Mouse (Mus musculus): ENCODE measurements around the gene Dennd5b. TPM values are rescaled to one million over a fixed set of nuclear protein-coding genes. Genes with fewer than 3 reads are reported as not detected.
A peak's percentile ranks its signal among the peaks of the same experiment; 100 is the strongest.

Gene Dennd5b
- 8.0 and 9.1 TPM in 2 replicates for polyA plus RNA-seq (2012; rRNA removed)

DNA sequence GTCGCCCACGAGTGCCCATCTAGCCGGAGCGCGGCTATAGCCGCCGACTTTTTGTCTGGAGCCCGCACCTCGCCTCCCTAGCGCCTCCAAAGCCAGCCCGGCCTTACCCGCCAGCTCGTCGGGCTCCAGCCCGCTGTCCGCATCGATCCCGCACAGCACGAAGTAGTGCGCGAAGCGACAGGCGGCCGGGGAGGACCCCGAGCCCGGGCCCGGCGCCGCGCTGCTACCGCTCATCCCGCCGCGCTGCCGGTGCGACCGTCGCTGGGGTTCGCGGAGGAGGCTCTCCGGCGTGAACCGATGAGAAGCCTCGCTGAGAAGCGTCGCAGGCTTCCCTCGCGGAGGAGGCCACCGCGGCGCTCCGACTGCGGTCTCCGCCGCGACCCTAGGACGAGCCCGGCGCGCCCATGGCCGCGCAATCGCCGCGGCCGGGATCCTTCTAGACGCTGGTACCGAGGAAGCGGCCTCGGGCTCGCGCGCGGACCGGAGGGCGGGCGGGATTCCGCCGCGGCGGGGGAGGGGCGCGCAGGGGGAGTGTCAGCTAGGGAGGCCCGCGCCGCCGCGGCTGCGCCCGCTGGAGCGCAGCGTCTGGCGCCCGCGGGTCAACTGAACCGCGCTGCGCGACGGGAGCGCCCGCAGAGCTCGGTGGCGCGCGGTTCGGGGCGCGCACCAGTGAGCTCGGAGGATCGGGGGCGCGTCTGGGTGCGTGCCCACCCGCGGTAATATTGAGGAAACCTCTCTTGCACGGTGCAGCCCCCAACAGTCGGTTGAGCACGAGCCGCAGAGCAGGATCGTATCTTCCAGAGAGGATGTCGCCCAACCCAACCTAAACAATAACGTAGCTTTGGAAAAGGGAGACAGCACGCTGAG, at the start of gene Dennd5b:
Gene Dennd5b, minus strand, starts transcription at position 605 of the 867 bp plus-strand sequence.
- Histone ChIP-seq H3K27me3 (ENCODE audit: control insufficient read depth, insufficient read depth, low read length) (no peaks in the 10 kb centered on the region), H3K4me3 (ENCODE audit: control insufficient read depth, low read depth, low read length) (peak within 1 kb of the TSS; percentile 88), H3K4me1 (ENCODE audit: control insufficient read depth, insufficient read depth, low read length) (no peaks in the 10 kb centered on the region; the same call in 1 of the 2 replicates), H3K36me3 (ENCODE audit: control insufficient read depth, insufficient read depth, low read length) (no peaks in the 10 kb centered on the region), H3K27ac (ENCODE audit: control insufficient read depth, insufficient read depth, low read depth, low read length) (peak within 1 kb of the TSS; percentile 93)
- peak; percentile 67 for TF ChIP-seq POLR2A (IDR thresholded peaks at IDR 0.05; ENCODE audit: control insufficient read depth, low read depth, low read length)
- no peak for TF ChIP-seq CTCF (IDR thresholded peaks at IDR 0.05; ENCODE audit: control insufficient read depth, insufficient read depth, insufficient replicate concordance, low read depth, low read length)

DNA sequence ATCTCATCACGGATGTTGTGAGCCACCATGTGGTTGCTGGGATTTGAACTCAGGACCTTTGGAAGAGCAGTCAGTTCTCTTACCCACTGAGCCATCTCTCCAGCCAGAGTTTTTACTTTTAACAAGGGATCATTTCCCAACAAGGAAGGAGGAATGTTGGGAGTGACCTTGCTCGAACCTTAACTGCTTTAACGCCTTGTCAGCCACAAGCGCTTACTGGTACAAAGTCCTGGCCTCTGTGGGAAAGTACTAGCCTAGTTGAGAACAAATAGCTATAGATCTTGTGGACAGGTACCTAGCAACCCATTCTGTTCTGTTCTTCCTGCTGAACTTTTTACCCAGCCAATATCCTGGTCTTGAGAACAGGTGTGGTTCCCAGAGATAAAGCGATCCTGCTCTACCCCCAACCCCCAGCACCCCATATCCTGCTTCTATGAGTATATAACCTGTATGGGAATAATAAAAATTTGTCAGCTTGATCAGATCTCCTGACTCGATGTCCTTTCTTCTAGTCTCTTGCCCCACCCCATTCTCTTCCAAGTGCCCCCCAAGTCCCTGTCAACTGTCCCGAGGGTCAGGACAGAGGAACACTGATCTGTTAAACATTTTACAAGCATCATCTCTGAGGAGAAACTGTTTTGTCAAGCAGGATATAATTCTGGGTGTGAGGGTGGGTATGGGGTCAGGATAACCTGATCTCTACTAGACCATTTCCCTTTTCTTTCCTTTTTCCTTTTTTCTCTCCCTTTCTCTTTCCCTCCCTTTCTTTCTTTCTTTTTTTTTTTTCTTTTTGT, 47.2 kb upstream of the Dennd5b start:
- Histone ChIP-seq H3K36me3 (ENCODE audit: control insufficient read depth, insufficient read depth, low read length) (no peaks in the 10 kb centered on the region), H3K27me3 (ENCODE audit: control insufficient read depth, insufficient read depth, low read length) (no peaks in the 10 kb centered on the region), H3K4me1 (ENCODE audit: control insufficient read depth, insufficient read depth, low read length) (no peaks in the 10 kb centered on the region), H3K4me3 (ENCODE audit: control insufficient read depth, low read depth, low read length) (no peak overlapping the region), H3K27ac (ENCODE audit: control insufficient read depth, insufficient read depth, low read depth, low read length) (no peak overlapping the region)
- no peak for TF ChIP-seq CTCF (IDR thresholded peaks at IDR 0.05; ENCODE audit: control insufficient read depth, insufficient read depth, insufficient replicate concordance, low read depth, low read length)
- TF ChIP-seq POLR2A (IDR thresholded peaks at IDR 0.05; ENCODE audit: control insufficient read depth, low read depth, low read length), result no peak

DNA sequence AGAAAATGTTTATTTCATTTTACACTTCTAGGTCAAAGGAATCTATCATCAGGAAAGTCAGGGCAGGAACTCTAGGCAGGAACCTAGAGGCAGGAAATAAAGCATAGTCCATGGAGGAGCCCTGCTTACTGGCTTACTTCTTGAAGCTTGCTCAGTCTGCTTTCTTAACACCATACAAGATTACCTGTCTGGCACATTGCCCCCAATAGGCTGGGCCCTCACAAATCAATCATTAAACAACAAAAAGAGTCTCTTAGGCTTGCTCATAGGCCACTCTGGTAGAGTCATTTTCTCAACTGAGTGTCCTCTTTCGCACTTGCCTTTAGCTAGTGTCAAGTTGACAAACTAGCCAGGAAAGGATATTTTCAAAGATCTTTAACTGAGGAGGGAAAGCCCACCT, 43.7 kb upstream of the Dennd5b start:
- Histone ChIP-seq H3K27me3 (ENCODE audit: control insufficient read depth, insufficient read depth, low read length) (no peaks in the 10 kb centered on the region), H3K36me3 (ENCODE audit: control insufficient read depth, insufficient read depth, low read length) (no peaks in the 10 kb centered on the region), H3K27ac (ENCODE audit: control insufficient read depth, insufficient read depth, low read depth, low read length) (no peak overlapping the region), H3K4me1 (ENCODE audit: control insufficient read depth, insufficient read depth, low read length) (no peaks in the 10 kb centered on the region), H3K4me3 (ENCODE audit: control insufficient read depth, low read depth, low read length) (no peak overlapping the region)
- TF ChIP-seq CTCF (IDR thresholded peaks at IDR 0.05; ENCODE audit: control insufficient read depth, insufficient read depth, insufficient replicate concordance, low read depth, low read length), result no peak
- no peak for TF ChIP-seq POLR2A (IDR thresholded peaks at IDR 0.05; ENCODE audit: control insufficient read depth, low read depth, low read length)

DNA sequence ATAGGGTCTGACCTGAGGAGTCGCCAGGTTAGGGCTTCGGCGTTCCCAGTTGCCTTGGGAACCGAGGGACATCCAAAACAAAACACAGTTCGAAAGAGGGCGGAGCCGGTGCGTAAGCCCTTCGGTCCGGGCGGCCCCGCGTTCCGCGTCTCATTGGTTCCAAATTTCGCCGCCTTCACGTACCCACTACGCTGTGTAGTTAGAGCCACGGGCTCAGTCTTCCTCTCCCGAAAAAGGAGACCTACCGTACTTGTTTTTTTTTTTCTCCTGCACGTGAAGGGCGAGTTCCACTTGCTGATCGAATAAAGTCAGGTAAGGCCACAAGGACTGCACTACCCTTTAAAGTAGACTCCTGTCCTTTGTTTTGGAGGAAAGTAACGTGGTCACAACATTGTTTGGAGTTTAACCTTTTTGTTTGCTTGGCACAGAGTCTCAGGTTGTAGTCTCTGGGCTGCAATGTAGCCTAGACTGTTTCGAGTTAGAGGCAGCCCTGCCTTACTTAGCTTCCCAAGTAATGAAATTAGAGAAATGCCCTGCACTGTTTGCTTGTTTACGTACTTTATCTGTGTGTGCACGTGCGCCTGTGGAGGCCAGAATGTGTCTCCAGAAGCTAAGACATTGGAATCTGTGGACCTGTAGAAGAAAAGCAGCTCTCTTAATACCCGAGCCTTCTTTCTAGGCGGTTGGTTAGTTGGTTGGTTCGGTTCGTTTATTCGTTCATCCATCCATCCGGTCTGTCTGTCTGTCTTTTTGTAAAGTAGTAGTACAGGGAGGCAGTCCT, 40.1 kb upstream of the Dennd5b start:
- peak overlapping the region; percentile 88 for H3K4me3 ChIP-seq (ENCODE audit: control insufficient read depth, low read depth, low read length)
- no peaks in the 10 kb centered on the region for H3K27me3 ChIP-seq (ENCODE audit: control insufficient read depth, insufficient read depth, low read length)
- H3K4me1 ChIP-seq (ENCODE audit: control insufficient read depth, insufficient read depth, low read length), result no peaks in the 10 kb centered on the region
- TF ChIP-seq POLR2A (IDR thresholded peaks at IDR 0.05; ENCODE audit: control insufficient read depth, low read depth, low read length) (peak; percentile 85), CTCF (IDR thresholded peaks at IDR 0.05; ENCODE audit: control insufficient read depth, insufficient read depth, insufficient replicate concordance, low read depth, low read length) (no peak)
- peak overlapping the region; percentile 54 for H3K27ac ChIP-seq (ENCODE audit: control insufficient read depth, insufficient read depth, low read depth, low read length)
- no peaks in the 10 kb centered on the region for H3K36me3 ChIP-seq (ENCODE audit: control insufficient read depth, insufficient read depth, low read length)

DNA sequence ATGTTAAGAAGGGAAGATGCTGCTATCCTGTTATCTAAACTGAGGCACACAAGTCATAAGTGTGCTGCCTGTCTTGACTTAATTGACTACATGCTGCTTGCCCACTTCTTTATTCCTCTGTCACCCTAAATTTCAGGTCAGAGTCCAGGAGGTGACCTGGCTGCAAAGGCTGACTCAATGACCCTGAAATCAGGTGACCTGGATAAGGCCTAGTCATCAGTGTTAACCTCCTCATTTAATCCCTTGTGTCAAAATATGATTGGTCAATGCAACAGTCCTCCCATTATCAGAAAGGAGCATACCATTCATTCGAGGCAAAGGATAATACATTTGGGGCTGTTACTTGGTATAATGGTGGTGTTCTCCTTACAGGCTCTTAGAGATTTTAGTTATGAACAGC, 38.0 kb upstream of the Dennd5b start, which contains the start of gene Etfbkmt:
Gene Etfbkmt, plus strand, starts transcription at position 379 of the 400 bp plus-strand sequence.
- no peaks in the 10 kb centered on the region for H3K4me1 ChIP-seq (ENCODE audit: control insufficient read depth, insufficient read depth, low read length)
- H3K27me3 ChIP-seq (ENCODE audit: control insufficient read depth, insufficient read depth, low read length), result no peaks in the 10 kb centered on the region
- H3K4me3 ChIP-seq (ENCODE audit: control insufficient read depth, low read depth, low read length), result peak within 1 kb of the TSS; percentile 70
- no peaks in the 10 kb centered on the region for H3K36me3 ChIP-seq (ENCODE audit: control insufficient read depth, insufficient read depth, low read length)
- H3K27ac ChIP-seq (ENCODE audit: control insufficient read depth, insufficient read depth, low read depth, low read length), result no peak within 1 kb of the TSS
- TF ChIP-seq POLR2A (IDR thresholded peaks at IDR 0.05; ENCODE audit: control insufficient read depth, low read depth, low read length), result no peak
- no peak for TF ChIP-seq CTCF (IDR thresholded peaks at IDR 0.05; ENCODE audit: control insufficient read depth, insufficient read depth, insufficient replicate concordance, low read depth, low read length)

DNA sequence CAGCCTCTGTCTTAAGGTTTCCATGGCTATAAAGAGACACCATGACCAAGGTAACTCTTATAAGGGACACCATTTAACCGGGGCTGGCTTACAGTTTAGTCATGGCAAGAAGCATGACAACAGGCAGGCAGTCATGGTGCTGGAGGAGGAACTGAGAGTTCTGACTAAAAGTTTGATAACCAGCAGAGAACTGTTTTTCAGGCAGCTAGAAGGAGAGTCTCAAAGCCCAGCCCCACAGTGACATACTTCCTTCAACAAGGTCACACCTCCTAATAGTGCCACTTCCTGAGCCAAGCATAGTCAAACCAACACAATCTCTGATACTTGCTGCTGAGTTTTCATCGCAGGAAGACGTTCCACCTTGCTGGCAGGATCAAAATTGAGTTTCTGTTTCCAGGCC, 37.5 kb upstream of the Dennd5b start:
- Histone ChIP-seq H3K27ac (ENCODE audit: control insufficient read depth, insufficient read depth, low read depth, low read length) (no peak overlapping the region), H3K4me3 (ENCODE audit: control insufficient read depth, low read depth, low read length) (peak overlapping the region; percentile 70), H3K27me3 (ENCODE audit: control insufficient read depth, insufficient read depth, low read length) (no peaks in the 10 kb centered on the region), H3K4me1 (ENCODE audit: control insufficient read depth, insufficient read depth, low read length) (no peaks in the 10 kb centered on the region), H3K36me3 (ENCODE audit: control insufficient read depth, insufficient read depth, low read length) (no peaks in the 10 kb centered on the region)
- TF ChIP-seq CTCF (IDR thresholded peaks at IDR 0.05; ENCODE audit: control insufficient read depth, insufficient read depth, insufficient replicate concordance, low read depth, low read length) (no peak), POLR2A (IDR thresholded peaks at IDR 0.05; ENCODE audit: control insufficient read depth, low read depth, low read length) (no peak)
